Mouse (Mus musculus): ENCODE measurements around the gene Neurog3. TPM values are rescaled to one million over a fixed set of nuclear protein-coding genes. Genes with fewer than 3 reads are reported as not detected.

Neurog3 gene
- total RNA-seq, 2 experiments from 2014 or later, result not detected

- DNase-seq (ENCODE audit: low spot score in 2 of 2), result peak; percentile 67 to 68
- intact Hi-C loops (cut with DNase I), result no loop called here
Measured at GRCm38 (mm10) chr10:62128316-62128951, 4.5 kb upstream of the Neurog3 start.

DNA sequence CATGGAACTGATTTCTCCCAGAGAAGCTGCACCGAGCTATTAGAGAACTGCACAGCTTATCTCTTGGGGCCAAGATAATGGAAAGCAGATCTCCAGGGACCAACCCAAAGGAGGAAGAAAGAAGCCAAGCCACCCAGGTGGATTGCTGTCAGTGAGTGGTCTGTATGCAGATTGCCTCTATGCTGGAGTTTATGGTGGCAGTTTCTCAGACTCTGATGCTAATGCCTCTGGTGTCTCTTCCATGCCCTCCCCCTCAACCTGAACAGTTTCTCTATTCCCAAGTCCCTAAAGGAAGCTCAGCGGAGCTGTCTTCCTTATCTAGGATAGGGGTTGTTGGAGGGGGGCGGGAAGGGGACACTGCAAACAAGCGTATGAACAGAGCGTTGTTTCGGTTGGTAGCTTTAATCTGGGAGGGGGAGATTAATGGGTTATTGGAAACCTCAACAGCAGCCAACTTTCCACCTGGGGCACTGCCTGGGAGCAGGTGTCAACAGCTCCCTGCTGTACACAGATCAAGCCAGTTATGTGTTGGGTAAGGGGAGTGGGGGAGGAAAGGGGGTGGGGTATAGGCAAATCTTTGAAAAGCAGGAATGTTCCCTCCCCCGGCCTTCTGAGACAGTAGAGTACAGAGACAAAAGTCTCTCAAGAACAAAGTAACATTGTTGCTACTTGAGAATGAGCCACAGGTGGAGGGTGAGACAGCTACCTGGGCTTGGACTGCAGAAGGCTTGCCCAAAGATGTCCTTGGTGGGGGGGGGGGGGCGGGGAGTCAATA, 3.0 kb downstream of the Neurog3 start:
- intact Hi-C loops (cut with DNase I), result no loop called here

GRCm38 (mm10) chr10:62137150-62137549, 4.3 kb downstream of the Neurog3 start:
- intact Hi-C loops (cut with DNase I), result no loop called here
- DNase-seq (ENCODE audit: low spot score in 2 of 2), result no peak

More for the DNA sequence above, 3.0 kb downstream of the Neurog3 start:
- DNase-seq (ENCODE audit: low spot score in 2 of 2), result no peak

DNA sequence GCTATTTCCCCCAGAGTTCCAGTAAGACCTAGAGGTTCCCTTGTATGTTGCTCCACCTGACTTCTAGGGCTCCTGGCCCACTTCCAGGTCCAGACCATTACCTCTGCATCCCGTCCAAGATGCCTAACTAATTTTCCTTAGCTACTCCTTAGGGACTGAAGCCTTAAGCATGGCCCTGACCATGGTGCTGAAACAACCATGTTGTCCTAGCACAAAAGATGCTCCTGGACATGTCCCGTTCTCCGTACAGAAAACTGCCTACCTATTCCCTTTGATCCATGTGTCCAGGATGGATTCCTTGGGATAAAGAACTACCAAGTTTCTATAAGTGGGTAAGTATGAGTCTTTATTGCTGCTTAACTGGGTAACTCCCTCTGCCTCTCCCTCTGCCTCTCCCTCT, 5.2 kb downstream of the Neurog3 start:
- intact Hi-C loops (cut with DNase I), result no loop called here
- DNase-seq (ENCODE audit: low spot score in 2 of 2), result no peak

GRCm38 (mm10) chr10:62143820-62144219, 10.9 kb downstream of the Neurog3 start, which contains the start of gene Fam241b:
TSS of gene Fam241b (minus strand) at chr10:62143920.
- no peak for DNase-seq (ENCODE audit: low spot score in 2 of 2)
- intact Hi-C loops (cut with DNase I), result no loop called here

DNA sequence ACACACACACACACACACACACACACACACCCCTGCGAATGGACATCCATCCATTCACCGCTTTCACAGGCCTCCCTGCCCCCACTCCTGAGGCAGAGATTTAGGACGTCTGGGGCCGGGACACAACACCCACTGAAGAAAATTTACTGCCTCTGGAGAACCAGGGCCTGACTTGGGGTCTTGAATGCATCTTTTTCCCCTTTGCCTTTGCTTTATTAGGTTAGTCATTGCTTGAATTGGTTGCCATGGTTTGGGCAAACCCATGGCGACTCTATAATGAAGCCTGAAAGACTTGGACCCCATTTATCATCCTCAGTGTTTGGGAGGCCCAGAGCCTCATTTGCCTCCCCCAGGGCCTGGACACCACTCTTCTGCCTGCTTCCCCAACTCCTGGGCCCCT, 13.1 kb downstream of the Neurog3 start:
- intact Hi-C loops (cut with DNase I), result no loop called here
- DNase-seq (ENCODE audit: low spot score in 2 of 2), result no peak

GRCm38 (mm10) chr10:62147466-62148248, 14.8 kb downstream of the Neurog3 start:
- intact Hi-C loops (cut with DNase I), result no loop called here
- DNase-seq (ENCODE audit: low spot score in 2 of 2), result no peak

DNA sequence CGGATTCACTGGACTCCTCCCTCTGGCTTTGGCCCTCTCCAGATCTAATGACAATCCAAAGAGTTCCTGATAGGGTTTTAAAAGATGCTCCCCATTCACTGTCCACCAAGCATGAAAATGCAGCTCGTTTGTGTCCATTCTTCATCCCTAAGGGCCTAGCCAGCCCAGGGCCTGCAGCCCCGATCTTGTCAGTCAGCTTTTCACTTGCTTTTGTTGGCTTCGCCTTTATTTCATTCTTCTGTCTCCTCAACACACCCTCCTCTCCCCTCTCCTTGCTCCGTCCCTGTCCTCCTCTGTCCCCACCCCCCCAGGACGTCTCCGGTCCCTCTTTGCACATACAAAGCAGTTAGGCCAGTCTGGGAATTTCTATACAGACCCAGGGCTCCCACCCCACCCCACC, 17.0 kb downstream of the Neurog3 start:
- intact Hi-C loops (cut with DNase I), result no loop called here
- no peak for DNase-seq (ENCODE audit: low spot score in 2 of 2)

GRCm38 (mm10) chr10:62162410-62162809, 29.5 kb downstream of the Neurog3 start:
- DNase-seq (ENCODE audit: low spot score in 2 of 2), result no peak
- intact Hi-C loops (cut with DNase I), result no loop called here

DNA sequence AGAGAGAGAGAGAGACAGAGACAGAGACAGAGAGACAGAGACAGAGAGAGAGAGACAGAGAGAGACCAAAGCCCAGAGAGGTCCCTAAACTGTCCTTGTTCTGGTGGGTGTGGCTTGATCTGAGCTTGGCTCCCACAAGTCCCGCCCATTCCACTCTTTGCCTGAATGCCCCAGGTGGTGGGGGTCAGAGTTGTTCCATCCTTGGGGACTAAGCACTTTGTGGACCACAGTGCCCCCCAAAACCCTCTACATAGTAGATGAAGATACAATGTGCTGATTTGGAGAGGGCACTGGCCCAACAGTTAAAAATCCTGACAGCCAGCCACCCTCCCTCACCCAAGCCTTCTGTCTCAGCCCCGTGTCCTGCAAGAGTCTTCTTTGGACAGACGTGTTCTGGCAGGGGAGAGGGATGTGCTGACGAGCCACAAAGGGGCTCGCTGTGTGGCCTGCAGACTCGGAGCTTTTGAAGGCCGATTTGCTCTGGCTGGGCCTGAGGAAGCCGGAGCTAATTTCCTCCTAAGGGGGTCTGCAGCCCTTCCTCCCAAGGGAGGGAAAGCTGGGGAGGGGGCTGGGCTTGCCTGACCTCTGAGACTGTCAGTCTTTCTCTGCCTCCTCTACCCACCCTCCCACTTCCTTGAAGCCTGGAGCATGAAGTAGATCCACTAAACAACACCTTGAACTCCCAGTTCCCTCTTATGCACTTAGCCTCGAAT, 40.1 kb downstream of the Neurog3 start:
- no peak for DNase-seq (ENCODE audit: low spot score in 2 of 2)
- intact Hi-C loops (cut with DNase I), result no loop called here

- no peak for DNase-seq (ENCODE audit: low spot score in 2 of 2)
- intact Hi-C loops (cut with DNase I), result no loop called here
Measured at GRCm38 (mm10) chr10:62173941-62174448, 41.1 kb downstream of the Neurog3 start.

DNA sequence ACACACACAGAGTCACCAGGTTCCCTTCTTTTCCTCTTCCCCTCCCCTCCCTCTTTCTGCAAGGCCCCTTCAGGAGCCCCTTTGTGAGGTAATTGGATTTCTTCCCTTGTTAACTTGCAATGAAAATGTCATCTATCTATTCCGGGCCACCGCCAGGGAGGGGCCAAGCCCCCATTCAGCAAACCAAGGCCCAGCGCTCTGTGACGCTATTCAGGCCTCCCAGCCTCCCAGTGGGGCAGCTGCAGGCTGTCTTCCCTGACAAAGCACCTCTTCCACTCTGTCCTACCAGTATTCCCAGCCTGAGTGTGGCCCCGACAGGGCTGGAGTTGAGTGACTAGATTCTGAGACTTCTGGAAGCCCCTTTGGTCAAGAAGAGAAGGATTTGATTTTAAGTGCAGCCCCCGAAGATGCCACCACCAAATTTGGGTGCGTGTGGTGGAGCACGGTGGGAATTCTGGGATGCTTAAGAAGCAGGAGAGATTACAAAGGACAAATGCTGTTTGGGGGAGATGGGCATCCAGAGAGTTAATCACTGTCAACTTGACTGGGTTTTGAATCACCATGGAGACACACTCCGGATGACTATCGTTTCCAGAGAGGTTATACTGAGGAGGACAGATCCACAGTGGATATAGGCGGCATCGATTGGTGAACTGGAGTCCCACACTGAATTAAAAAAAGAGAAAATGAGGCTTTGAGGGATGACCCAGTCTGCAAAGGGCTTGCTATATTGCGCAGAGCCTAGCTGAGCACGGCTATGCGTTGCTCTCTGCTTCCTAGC, 41.8 kb downstream of the Neurog3 start:
- intact Hi-C loops (cut with DNase I), result no loop called here
- DNase-seq (ENCODE audit: low spot score in 2 of 2), result no peak

DNA sequence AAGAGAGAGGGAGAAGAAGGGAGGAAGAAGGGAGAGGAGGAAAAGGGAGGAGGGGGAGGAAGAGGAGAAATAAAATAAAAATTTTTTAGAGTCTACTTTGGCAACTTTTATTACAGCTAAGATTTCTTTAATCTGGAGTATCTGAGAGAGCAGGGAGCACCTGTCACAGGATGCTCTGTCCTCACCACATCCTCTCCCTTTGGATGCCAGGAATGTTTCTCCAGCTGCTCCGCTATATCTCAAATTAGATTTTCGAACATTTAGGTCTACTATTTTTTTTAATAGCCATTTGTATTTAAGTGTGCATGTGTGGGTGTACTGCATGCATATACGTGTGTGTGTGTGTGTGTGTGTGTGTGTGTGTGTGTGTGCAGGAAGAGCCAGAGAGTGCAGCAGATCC, 47.1 kb downstream of the Neurog3 start:
- DNase-seq (ENCODE audit: low spot score in 2 of 2), result no peak

GRCm38 (mm10) chr10:62181701-62182100, 48.8 kb downstream of the Neurog3 start:
- intact Hi-C loops (cut with DNase I), result loop anchor here (2.0 to 10.0 kb wide), 3 partner anchors 125 to 343 kb away; no protein-coding TSS in a partner anchor
- DNase-seq (ENCODE audit: low spot score in 2 of 2), result no peak

More for the DNA sequence above, 47.1 kb downstream of the Neurog3 start:
- intact Hi-C loops (cut with DNase I), result loop anchor here (10.0 kb wide), 1 partner anchor 235 kb away; no protein-coding TSS in a partner anchor

DNA sequence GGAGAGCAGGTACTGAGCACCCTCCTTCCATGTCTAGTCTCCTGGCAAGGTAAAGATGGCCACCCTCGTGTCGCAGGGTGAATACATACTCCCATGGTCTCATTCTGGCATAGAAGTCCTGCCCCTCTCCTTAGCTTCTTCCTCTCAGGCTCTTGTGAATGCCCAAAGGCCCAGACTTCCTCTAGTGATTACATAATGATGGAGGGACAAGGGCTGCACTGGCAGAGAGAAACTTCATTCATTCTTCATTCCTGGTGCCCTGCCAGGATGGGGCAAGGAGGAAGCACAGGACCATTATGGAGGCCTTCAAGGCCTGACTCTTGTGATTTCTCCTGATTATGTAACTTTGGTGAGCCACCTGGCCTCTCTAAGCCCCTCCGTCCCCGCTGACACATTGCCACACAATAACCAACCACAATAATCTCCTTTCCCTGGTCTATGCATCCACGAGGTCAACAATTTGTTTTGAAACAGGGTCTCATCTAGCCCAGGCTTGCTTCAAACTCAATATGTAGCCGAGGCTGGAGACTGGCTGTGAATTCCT, 49.7 kb downstream of the Neurog3 start:
- intact Hi-C loops (cut with DNase I), result loop anchor here (1.0 to 10.0 kb wide), 4 partner anchors 77 to 344 kb away; no protein-coding TSS in a partner anchor
- no peak for DNase-seq (ENCODE audit: low spot score in 2 of 2)

GRCm38 (mm10) chr10:62183053-62183452, 50.2 kb downstream of the Neurog3 start:
- intact Hi-C loops (cut with DNase I), result loop anchor here (1.0 to 10.0 kb wide), 4 partner anchors 78 to 344 kb away; no protein-coding TSS in a partner anchor
- DNase-seq (ENCODE audit: low spot score in 2 of 2), result peak; percentile 93 to 95
